Mouse (Mus musculus) mammary gland, adult 2 months (tissue): ENCODE data around the gene B4galt3. TPM values are rescaled to one million over a fixed set of nuclear protein-coding genes. Genes with fewer than 3 reads are reported as not detected.

Experiments
- polyA plus RNA-seq: library from polyadenylated mRNA; depleted of rRNA; stranded (reverse); fragments of >200 nt; gene quantifications from 2 replicates; pipeline ENCODE4 v1.2.3, GENCODE M21; 2012; ENCODE audit warnings: low replicate concordance; rRNA removed

B4galt3 gene
- polyA plus RNA-seq = 67.0 and 79.3 TPM in 2 replicates

DNA sequence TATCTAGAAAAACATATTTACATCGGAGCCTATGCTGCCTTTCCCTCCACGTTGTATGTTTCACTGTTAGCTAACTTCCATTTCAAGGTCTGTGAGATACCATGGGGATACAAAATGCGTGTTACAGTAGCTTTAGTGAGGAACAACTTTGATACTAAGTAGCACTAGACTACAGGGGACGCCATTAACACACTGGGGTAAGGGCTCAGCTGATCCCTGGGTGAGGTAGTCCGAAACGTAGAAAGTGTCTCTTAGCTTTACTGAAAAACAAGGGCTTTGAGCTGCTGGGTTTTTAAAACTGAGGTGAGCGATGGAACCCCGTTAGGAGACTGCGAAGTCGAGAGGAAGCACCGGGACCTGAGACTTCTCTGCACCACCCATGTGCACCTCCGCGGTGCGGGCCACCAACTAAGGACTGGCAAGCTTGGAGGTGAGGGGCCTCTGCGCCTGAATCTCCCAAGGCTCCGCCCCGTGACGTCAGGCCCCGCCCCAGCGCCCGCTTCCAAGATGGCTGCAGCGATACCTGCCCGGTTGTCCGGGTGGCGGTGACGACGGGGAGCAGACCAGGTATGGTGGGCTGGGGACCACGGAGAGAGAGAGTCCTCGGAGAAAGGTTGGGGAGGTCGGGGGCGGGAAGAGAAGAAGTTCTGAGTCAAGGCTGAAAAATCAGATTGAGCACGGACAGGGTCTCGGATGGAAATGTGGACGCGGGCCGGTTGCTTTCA lies at the start of gene B4galt3:
B4galt3 (plus strand) TSS at position 481 of the 725 bp plus-strand sequence.

DNA sequence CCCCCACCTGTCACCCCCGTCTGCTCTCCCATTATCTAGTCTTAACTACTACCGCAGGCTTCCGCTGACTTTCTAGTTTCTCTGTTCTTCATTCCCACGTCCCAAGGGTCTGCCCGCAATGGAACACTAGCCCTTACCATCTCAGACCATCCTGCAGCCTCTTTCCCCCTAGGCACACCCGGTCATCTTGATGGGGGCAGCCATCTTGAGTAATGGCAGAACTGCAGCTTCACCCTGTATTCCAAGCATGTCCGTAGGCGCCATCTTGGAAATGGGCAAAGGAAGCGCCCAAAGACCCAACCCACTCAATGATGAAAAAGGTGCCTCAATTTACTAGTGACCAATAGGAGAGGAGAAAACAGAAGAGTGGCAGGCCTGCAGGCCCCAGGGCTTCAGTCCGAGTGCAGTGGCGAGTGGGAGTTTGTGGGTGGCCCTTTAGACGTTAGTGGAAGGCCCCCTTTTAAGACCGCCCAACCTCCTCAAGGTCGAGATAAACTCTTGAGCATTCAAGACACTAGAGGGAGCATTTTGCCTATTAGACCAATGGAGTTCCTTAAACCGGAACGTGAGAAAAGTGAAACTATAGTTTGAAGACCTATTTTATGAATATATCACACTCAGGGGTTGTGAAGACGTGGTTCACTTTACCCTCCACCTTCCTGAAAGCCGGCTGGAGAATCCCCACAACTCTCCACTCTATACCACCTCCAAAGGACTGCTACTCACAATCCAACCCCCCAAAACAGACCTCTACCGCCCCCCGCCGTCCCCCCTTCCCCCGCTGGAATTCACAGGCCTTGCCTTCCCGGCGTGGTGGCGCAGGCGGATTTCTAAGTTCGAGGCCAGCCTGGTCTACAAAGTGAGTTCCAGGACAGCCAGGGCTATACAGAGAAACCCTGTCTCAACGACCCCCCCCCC lies 47.6 kb upstream of the B4galt3 start, which contains the start of gene Tomm40l:
Tomm40l (minus strand) TSS at position 277 of the 918 bp plus-strand sequence.

DNA sequence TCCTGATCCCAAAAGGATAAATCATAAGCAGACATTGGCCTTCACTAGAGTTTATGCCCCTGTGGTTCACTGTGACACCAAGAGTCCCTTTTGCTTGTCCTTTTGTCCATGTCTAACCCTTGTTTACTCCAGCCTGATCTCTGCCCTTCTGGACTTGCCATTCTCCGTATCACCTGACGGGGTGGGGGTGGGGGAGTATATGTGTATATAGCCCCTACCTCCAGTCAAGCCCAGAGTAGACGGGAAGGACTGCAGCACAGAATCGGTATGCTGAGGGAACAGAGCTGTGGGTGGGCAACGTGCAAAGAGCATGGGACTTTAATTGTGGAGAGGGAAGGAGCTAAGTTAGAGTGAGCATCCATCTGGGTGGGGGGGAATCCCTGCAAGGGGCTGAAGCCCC lies 45.3 kb upstream of the B4galt3 start, which contains the start of gene Apoa2:
Apoa2 (plus strand) TSS at position 198 of the 400 bp plus-strand sequence.

DNA sequence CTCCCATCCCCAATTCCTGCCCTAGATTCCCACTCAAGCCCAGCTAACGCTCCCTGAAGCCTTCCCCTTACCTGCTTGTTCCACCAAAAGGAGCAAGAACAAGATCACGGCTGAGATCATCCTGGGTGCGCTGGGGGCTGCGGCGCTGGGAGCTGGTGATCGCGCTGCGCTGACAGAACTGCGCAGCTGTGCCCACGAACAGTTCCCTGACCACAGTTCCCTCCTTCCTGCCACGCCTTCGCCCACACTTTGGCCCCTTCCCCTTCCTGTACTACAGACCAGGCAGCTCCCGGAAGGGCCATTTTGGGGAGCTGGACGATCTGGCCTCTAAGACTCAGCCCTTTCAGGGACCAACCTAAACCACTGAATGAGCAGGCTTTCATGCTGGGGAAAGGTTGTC lies 36.0 kb upstream of the B4galt3 start, which contains the start of gene Fcer1g:
Fcer1g (minus strand) TSS at position 240 of the 400 bp plus-strand sequence.

DNA sequence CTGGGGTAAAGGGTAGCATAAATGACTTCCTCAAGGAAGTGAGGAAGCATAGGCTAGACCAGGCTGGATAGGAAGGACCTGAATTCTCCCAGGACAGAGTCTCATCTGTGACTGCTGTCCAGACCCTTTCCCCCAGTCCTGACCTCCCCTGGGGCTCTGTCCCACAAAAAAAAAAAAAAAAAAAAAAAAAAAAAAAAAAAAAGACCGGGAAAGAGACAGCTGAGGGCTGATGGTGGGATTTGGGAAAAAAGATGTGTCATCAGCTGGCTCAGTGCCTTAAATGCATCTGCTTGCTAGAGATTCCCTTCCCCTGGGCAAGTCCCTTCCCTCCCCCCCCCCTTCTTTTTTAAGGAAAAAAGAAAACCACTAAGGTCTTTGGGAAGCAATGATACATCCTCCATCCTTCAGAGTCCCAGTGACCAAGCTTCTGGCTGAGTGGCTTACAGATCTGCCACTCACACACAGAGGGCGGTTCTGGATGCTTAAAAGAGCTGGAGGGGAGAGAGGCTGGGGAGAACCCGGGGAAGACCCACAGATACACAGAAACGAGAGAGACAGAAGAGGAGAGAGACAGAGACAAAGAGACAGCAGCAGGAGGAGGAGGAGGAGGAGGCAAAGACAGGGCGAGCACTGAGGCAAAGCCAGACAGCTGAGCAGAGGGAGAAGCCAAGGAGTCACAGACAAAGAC lies 20.1 kb upstream of the B4galt3 start, which contains the start of gene Adamts4:
Adamts4 (plus strand) TSS at position 509 of the 688 bp plus-strand sequence.

DNA sequence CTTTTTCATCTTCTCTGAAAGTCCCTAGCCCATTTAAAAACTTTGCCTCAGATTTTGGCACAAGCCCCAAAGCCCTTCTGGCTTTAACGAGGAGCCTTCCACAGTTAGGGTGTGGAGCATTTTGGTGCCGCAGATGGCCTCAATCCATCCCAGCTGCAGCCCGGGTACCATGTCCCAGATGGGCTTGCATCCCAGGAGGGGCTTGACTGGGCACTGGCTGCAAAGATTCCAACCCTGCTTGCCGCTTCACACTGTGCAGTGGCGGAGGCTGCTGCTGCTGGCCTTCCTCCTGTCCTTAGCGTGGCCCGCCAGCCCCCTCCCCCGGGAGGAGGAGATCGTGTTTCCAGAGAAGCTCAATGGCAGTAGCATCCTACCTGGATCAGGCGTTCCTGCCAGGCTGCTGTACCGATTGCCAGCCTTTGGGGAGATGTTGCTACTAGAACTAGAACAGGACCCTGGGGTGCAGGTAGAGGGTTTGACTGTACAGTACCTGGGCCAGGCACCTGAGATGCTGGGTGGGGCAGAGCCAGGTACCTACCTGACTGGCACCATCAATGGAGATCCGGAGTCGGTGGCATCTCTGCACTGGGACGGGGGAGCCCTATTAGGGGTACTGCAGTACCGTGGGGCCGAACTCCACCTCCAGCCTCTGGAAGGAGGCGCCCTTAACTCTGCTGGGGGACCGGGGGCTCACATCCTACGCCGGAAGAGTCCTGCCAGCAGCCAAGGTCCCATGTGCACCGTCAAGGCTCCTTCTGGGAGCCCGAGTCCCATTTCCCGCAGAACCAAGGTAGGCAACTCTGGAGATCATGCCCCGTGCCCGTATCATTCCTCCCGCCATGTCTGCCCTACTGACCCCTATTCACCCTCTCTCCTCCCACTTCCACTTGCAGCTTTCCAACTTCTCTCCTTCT lies 19.2 kb upstream of the B4galt3 start, which contains the start of gene Ndufs2:
Ndufs2 (minus strand) TSS at position 709 of the 914 bp plus-strand sequence.

GRCm38 (mm10) chr1:171280916-171281527 lies 10.9 kb downstream of the B4galt3 start, which contains the start of gene Ppox:
Gene Ppox (minus strand): TSS chr1:171281186.

DNA sequence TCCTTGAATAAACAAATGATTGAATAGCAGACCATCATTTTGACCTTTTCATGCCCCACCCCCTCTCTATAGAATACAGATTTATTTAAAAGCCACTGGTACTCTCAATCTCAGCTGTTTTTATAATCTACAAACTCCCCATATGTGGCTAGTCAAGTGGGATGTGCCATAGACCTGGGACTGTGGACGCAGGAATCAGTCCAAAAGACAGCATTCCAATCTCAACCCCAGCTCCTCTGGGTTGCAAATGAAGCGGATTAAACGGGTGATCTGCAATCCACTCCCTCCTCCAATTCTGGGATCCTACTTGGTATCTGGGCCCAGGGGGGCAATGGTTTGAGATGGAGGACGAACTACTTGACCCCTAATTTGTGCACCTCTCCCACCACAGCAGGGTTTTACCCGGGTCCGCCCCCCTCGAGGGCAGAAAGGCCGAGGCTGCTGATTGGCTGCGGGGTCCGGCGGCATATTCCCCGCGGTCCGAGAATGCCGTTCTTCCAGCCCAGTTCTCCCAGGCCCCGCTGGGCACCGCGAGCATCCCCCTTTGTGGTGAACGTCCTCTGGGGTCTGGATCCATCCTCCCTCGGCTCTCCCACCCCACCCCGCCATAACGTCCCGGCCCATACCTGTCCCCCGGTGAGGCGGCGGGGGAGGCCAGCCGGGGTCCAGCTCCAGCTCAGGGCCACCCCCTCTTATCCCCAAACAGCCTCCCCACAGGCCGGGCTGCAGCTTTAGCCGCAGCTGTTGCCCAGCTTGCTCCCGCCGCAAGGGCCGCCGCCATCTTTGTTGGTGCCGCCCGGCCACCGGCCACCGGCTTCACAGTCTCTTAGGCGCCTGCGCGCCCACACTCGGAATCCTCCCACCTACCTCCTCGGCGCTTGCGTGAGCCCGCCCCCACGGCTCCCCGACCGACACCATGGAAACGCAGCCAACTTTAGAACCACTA lies 17.3 kb downstream of the B4galt3 start, which contains the start of gene Usp21:
Usp21 (minus strand) TSS at position 856 of the 946 bp plus-strand sequence.

GRCm38 (mm10) chr1:171294298-171295062 lies 24.4 kb downstream of the B4galt3 start, which contains the start of gene Ufc1:
Gene Ufc1 (minus strand): TSS chr1:171295024.

Other genes with a start within 250 kb of the B4galt3 start
- gene Fcgr3, start 205.4 kb upstream of the B4galt3 start, polyA plus RNA-seq = 22.5 and 52.0 TPM in 2 replicates
- 4.5 and 9.9 TPM in 2 replicates for gene Cfap126, start 156.4 kb upstream of the B4galt3 start, polyA plus RNA-seq
- gene Sdhc, start 119.7 kb upstream of the B4galt3 start, polyA plus RNA-seq = 220 and 421 TPM in 2 replicates
- 112 and 212 TPM in 2 replicates for gene Mpz, start 119.6 kb upstream of the B4galt3 start, polyA plus RNA-seq
- 5.2 and 13.0 TPM in 2 replicates for gene Pcp4l1, start 74.1 kb upstream of the B4galt3 start, polyA plus RNA-seq
- 0.30 TPM in 1 of 2 replicates, not detected in the other for gene Nr1i3, start 56.4 kb upstream of the B4galt3 start, polyA plus RNA-seq
- 37.7 and 47.3 TPM in 2 replicates for gene Tomm40l, start 47.8 kb upstream of the B4galt3 start, polyA plus RNA-seq
- gene Apoa2, start 45.3 kb upstream of the B4galt3 start, polyA plus RNA-seq = 1.3 and 87.4 TPM in 2 replicates
- gene Fcer1g, start 36.0 kb upstream of the B4galt3 start, polyA plus RNA-seq = 178 and 219 TPM in 2 replicates
- gene Adamts4, start 19.9 kb upstream of the B4galt3 start, polyA plus RNA-seq = 4.9 and 7.1 TPM in 2 replicates
- gene Ndufs2, start 18.9 kb upstream of the B4galt3 start, polyA plus RNA-seq = 124 and 262 TPM in 2 replicates
- 51.7 and 64.2 TPM in 2 replicates for gene Ppox, start 10.9 kb downstream of the B4galt3 start, polyA plus RNA-seq
- gene Usp21, start 17.7 kb downstream of the B4galt3 start, polyA plus RNA-seq = 53.9 and 55.7 TPM in 2 replicates
- 15.9 and 23.3 TPM in 2 replicates for gene Ufc1, start 24.7 kb downstream of the B4galt3 start, polyA plus RNA-seq
- 33.8 and 37.4 TPM in 2 replicates for gene Dedd, start 58.8 kb downstream of the B4galt3 start, polyA plus RNA-seq
- 55.1 and 59.6 TPM in 2 replicates for gene Nit1, start 75.3 kb downstream of the B4galt3 start, polyA plus RNA-seq
- gene Pfdn2, start 75.3 kb downstream of the B4galt3 start, polyA plus RNA-seq = 4.9 and 12.0 TPM in 2 replicates
- 0.57 and 0.85 TPM in 2 replicates for gene Klhdc9, start 90.5 kb downstream of the B4galt3 start, polyA plus RNA-seq
- gene Nectin4, start 99.8 kb downstream of the B4galt3 start, polyA plus RNA-seq = 11.0 and 17.5 TPM in 2 replicates
- 25.7 and 38.8 TPM in 2 replicates for gene Arhgap30, start 118.6 kb downstream of the B4galt3 start, polyA plus RNA-seq
- gene Usf1, start 141.0 kb downstream of the B4galt3 start, polyA plus RNA-seq = 90.8 and 91.2 TPM in 2 replicates
- 1.5 and 3.1 TPM in 2 replicates for gene Tstd1, start 148.5 kb downstream of the B4galt3 start, polyA plus RNA-seq
- 34.4 and 58.0 TPM in 2 replicates for gene F11r, start 167.2 kb downstream of the B4galt3 start, polyA plus RNA-seq
- gene Alyref2, start 233.2 kb downstream of the B4galt3 start, polyA plus RNA-seq = 1.8 and 4.2 TPM in 2 replicates